Mouse (Mus musculus) forebrain, embryonic 14.5 days (tissue): ENCODE results near the gene Hbb-bh2. TPM values are rescaled to one million over a fixed set of nuclear protein-coding genes. Genes with fewer than 3 reads are reported as not detected.

ENCODE experiments used
- ATAC-seq: fragments of 200-750 bp; cut with Nextera tagmentation; 2 replicates; pipeline ENCODE4 v1.8.0; 2017; ENCODE audit warnings: mild to moderate bottlenecking, moderate library complexity
- DNase-seq: peaks from one replicate; pipeline ENCODE4 v3.0.0-alpha.2; 2015; ENCODE audit warnings: low spot score
- H3K27ac ChIP-seq: fragments of 300-500 bp; sonication (generic); 2 replicates; pipeline ENCODE4 v1.5.1; 2014; ENCODE audit warnings: low read depth, mild to moderate bottlenecking, control low read depth, low read length, moderate library complexity
- H3K27me3 ChIP-seq: fragments of 300-500 bp; sonication (generic); replicated peaks from 2 replicates; pipeline ENCODE4 v1.6.1; 2014; ENCODE audit warnings: low read length, control low read depth, mixed read lengths; ENCODE audit not compliant: control insufficient read depth, insufficient read depth
- H3K36me3 ChIP-seq: fragments of 300-500 bp; sonication (generic); 2 replicates; pipeline ENCODE4 v1.6.1; 2014; ENCODE audit warnings: low read length, control low read depth; ENCODE audit not compliant: control insufficient read depth, insufficient read depth
- H3K4me1 ChIP-seq: fragments of 300-500 bp; sonication (generic); 2 replicates; pipeline ENCODE4 v1.6.1; 2014; ENCODE audit warnings: antibody characterized with exemption, low read length, control low read depth; ENCODE audit not compliant: control insufficient read depth, insufficient read depth
- H3K4me2 ChIP-seq: fragments of 300-500 bp; sonication (generic); 2 replicates; pipeline ENCODE4 v1.6.1; 2014; ENCODE audit warnings: mild to moderate bottlenecking, control low read depth, low read length
- H3K4me3 ChIP-seq: fragments of 300-500 bp; sonication (generic); 2 replicates; pipeline ENCODE4 v1.5.1; 2014; ENCODE audit warnings: low read depth, low read length, control low read depth
- H3K9ac ChIP-seq: fragments of 300-500 bp; sonication (generic); 2 replicates; pipeline ENCODE4 v1.6.1; 2014; ENCODE audit warnings: mild to moderate bottlenecking, low read length, control low read depth, moderate library complexity
- H3K9me3 ChIP-seq: fragments of 300-500 bp; sonication (generic); replicated peaks from 2 replicates; pipeline ENCODE4 v1.6.1; 2016; ENCODE audit warnings: low read length, control low read depth, mixed read lengths; ENCODE audit not compliant: control insufficient read depth
- WGBS: fragments of 180-500 bp; shearing (Covaris S2); extraction: QIAGEN DNeasy Blood & Tissue Kit; methylation state at CpG from one replicate; pipeline ENCODE4 v1.1.7; 2014; 5-methylcytosine and 5-hydroxymethylcytosine counted together
- polyA plus RNA-seq: library from polyadenylated mRNA; unstranded; fragments of >200 nt; fragmentation: Nextera tagmentation; extraction: Ambion mirVana; gene quantifications from 2 replicates; pipeline ENCODE4 v1.2.1, GENCODE M21; 2014

Gene Hbb-bh2
- polyA plus RNA-seq = not detected in 2 replicates

DNA sequence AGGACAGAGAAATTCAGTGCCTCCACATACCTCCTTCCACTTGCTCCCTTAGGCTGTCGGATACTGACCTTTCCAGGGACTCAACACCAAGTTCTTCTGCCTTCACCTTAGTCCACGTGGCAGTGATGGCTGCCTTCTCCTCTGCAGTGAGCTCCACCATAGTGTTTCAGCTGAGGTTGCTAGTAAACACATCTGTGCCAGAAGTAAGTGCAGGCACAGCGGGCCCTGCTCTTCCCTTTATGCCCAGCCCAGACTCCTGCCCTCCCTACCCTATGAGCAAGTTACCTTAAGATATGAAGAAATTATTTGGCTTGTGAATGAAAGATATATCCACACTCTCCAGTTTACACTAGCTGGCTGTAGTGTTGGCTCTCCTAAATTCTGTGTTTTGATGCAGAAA, at the start of gene Hbb-bh2:
Hbb-bh2 (minus strand) TSS at position 253 of the 400 bp plus-strand sequence.
- H3K4me3 ChIP-seq = no peak within 1 kb of the TSS
- no peaks in the 10 kb centered on the region for H3K9me3 ChIP-seq
- no peaks in the 10 kb centered on the region for H3K36me3 ChIP-seq
- H3K27me3 ChIP-seq = no peaks in the 10 kb centered on the region
- no peak within 1 kb of the TSS for H3K9ac ChIP-seq
- no peak for ATAC-seq
- H3K27ac ChIP-seq = no peak within 1 kb of the TSS
- 73% methylated on average over 3 of the region's 3 CpGs for WGBS
- H3K4me1 ChIP-seq = no peaks in the 10 kb centered on the region
- no peak within 1 kb of the TSS for H3K4me2 ChIP-seq
- no peak for DNase-seq

DNA sequence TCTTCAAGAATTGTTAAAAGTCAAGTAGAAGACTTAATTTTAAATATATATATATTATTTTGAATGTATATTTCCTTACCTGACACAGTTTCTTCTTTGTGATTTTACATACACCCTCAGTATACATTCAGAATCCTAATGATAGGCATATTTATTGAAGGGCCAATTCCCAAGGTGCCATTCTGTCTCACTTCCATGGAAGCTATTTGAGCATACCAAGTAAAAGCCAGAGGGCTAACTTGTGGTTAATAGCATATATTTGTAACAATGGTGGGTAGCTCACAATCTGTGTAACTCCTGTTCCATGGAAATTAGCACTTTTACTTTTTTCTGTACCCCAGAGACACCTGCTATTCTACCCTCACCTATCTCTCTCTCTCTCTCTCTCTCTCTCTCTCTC, 45.8 kb upstream of the Hbb-bh2 start, which contains the start of gene Olfr66:
Olfr66 (minus strand) TSS at position 101 of the 400 bp plus-strand sequence.
- no peaks in the 10 kb centered on the region for H3K36me3 ChIP-seq
- no peak within 1 kb of the TSS for H3K4me3 ChIP-seq
- H3K9me3 ChIP-seq = no peaks in the 10 kb centered on the region
- H3K4me1 ChIP-seq = no peaks in the 10 kb centered on the region
- no peak within 1 kb of the TSS for H3K9ac ChIP-seq
- ATAC-seq (no peak), DNase-seq (no peak)
- H3K27ac ChIP-seq = no peak within 1 kb of the TSS
- no peak within 1 kb of the TSS for H3K4me2 ChIP-seq
- no peaks in the 10 kb centered on the region for H3K27me3 ChIP-seq

DNA sequence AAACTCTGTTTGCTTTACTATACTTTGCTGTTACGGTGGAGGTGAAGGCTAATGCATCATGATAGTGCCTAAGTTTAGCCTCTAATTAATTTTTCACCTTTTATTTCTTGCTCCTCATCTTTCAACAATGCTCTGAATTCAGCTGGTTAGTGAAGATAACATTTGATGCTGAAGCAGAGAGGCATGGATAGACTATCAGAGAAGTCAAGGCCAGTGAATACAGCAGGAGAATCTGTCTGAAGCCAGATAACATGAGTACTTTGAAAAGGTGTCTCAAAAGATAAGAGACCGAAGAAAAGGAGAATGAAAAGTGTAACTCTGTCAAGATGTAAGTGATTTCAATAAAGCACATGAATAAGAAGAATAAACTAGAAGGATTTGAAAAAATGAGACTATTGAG, 36.8 kb upstream of the Hbb-bh2 start:
- WGBS = 88% methylated on average over 2 of the region's 2 CpGs
- no peak overlapping the region for H3K4me2 ChIP-seq

DNA sequence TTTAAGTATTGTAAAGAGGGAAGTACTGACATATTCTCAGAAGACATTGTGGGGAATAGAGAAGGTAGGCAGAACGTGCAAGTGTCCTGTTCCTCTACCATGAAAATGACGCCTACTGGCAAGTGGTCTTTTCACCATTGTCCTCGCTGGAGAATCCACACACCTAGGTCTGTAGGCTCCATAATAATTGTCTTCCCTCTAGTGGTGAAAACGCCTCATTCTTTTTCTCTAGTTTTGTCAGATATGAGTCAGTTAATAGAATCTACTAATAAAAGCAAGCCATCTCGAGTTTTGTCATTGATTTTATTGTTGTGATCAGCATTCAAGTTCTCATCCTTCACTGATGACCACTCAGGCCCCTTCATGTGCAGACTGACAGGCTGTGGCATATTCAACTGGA, 34.1 kb upstream of the Hbb-bh2 start:
- Histone ChIP-seq H3K27me3 (no peaks in the 10 kb centered on the region), H3K9ac (no peak overlapping the region), H3K4me2 (no peak overlapping the region), H3K36me3 (no peaks in the 10 kb centered on the region), H3K27ac (no peak overlapping the region), H3K4me1 (no peaks in the 10 kb centered on the region), H3K9me3 (no peaks in the 10 kb centered on the region), H3K4me3 (no peak overlapping the region)
- DNase-seq = peak; percentile 0
- ATAC-seq = no peak
- WGBS = 51% methylated on average over 5 of the region's 5 CpGs

More for the DNA sequence above, 36.8 kb upstream of the Hbb-bh2 start:
- H3K27ac ChIP-seq = no peak overlapping the region
- DNase-seq = no peak
- no peak overlapping the region for H3K9ac ChIP-seq
- H3K27me3 ChIP-seq = no peaks in the 10 kb centered on the region
- H3K9me3 ChIP-seq = no peaks in the 10 kb centered on the region
- H3K4me3 ChIP-seq = no peak overlapping the region
- H3K4me1 ChIP-seq = no peaks in the 10 kb centered on the region
- no peaks in the 10 kb centered on the region for H3K36me3 ChIP-seq
- ATAC-seq = no peak

DNA sequence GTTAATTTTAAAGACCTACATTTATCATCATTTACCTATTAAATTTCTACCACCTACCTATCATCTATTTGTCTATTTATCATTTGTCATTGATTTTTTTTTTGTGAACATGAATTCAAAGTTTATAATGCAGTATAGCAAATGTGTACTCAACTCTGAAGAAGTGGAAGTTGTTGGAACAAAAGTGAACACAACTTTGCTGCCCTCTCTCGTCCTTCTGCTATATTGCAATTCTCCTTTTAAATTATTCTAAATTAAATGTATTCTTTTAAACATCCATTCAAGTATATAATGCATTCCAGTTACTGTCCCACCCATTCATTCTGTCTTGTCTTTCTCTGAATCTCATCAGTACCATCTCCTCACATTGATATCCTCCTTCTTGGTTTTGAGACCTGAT, 32.7 kb upstream of the Hbb-bh2 start:
- H3K4me2 ChIP-seq = no peak overlapping the region
- DNase-seq (peak; percentile 36), ATAC-seq (no peak)
- no peaks in the 10 kb centered on the region for H3K27me3 ChIP-seq
- H3K9me3 ChIP-seq = no peaks in the 10 kb centered on the region
- WGBS = 11% methylated on average over 1 of the region's 1 CpGs
- no peak overlapping the region for H3K4me3 ChIP-seq
- H3K4me1 ChIP-seq = no peaks in the 10 kb centered on the region
- no peak overlapping the region for H3K27ac ChIP-seq
- no peak overlapping the region for H3K9ac ChIP-seq
- H3K36me3 ChIP-seq = no peaks in the 10 kb centered on the region

DNA sequence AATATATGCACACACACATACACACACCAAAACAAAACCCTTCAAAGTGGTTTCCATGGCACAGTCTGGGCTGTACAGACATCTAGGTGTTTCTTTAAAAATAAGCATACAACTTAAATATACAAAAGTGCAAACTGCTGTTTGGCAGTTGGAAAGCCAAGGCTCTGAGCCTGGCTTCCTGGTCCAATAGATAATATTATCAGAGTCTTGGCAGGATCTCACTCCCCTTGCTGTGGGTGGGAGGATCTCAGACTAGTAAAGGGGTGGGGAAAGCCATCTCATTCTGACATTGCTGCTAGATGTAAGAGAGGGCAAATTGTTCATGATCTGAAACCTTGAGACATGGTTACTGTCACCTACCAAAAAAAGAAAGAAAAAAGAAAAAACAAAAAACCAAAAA, 30.3 kb upstream of the Hbb-bh2 start:
- ATAC-seq = no peak
- H3K27me3 ChIP-seq = no peaks in the 10 kb centered on the region
- H3K27ac ChIP-seq = no peak overlapping the region
- H3K9ac ChIP-seq = no peak overlapping the region
- H3K36me3 ChIP-seq = no peaks in the 10 kb centered on the region
- no peak for DNase-seq
- no peaks in the 10 kb centered on the region for H3K4me1 ChIP-seq
- no peak overlapping the region for H3K4me3 ChIP-seq
- no peak overlapping the region for H3K4me2 ChIP-seq
- H3K9me3 ChIP-seq = no peaks in the 10 kb centered on the region

DNA sequence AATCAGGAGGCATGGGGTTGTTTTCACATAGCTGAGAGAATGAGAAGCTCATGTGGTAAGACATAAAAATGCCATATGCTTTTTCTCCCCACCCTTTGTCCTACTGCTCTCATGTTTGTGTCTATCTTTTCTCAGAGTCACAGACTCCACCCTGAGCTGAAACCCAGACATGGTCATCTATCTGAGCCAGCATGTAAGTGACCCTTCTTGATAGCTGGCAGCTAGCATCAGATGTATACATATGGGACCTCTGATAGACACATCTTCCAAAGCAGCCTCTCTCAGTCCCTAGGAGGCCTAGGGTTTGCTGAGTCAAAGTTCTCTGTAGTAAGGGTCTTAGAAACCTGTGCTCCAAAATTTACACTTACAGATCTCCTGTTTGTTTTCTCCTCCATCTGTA, 25.4 kb upstream of the Hbb-bh2 start:
- Histone ChIP-seq H3K4me1 (no peaks in the 10 kb centered on the region), H3K27me3 (no peaks in the 10 kb centered on the region), H3K4me3 (no peak overlapping the region), H3K36me3 (no peaks in the 10 kb centered on the region), H3K4me2 (no peak overlapping the region), H3K9ac (no peak overlapping the region), H3K27ac (no peak overlapping the region), H3K9me3 (no peaks in the 10 kb centered on the region)
- DNase-seq (no peak), ATAC-seq (no peak)

DNA sequence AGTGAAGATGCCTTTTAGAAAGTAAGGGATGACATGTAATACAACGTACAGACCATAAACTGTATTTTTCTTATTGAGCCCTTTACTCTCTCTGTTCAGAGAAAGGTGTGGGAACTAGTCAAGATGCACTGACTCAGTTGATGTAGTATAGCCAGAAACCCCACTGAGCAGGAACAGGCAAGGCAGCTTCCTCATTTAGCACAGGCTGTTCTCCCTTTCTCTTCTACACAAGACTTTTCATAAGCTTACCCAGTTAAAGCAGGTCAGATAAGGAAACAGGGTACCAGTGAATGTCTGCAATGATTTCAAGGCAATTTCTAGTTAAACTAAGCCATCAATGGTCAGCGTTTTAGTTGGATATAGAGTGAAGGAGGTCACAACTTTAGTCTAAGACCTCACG, 21.2 kb upstream of the Hbb-bh2 start:
- ATAC-seq (no peak), DNase-seq (no peak)
- H3K9ac ChIP-seq = no peak overlapping the region
- no peaks in the 10 kb centered on the region for H3K9me3 ChIP-seq
- no peaks in the 10 kb centered on the region for H3K36me3 ChIP-seq
- no peak overlapping the region for H3K4me3 ChIP-seq
- no peaks in the 10 kb centered on the region for H3K4me1 ChIP-seq
- no peak overlapping the region for H3K4me2 ChIP-seq
- 83% methylated on average over 3 of the region's 3 CpGs for WGBS
- H3K27ac ChIP-seq = no peak overlapping the region
- no peaks in the 10 kb centered on the region for H3K27me3 ChIP-seq

DNA sequence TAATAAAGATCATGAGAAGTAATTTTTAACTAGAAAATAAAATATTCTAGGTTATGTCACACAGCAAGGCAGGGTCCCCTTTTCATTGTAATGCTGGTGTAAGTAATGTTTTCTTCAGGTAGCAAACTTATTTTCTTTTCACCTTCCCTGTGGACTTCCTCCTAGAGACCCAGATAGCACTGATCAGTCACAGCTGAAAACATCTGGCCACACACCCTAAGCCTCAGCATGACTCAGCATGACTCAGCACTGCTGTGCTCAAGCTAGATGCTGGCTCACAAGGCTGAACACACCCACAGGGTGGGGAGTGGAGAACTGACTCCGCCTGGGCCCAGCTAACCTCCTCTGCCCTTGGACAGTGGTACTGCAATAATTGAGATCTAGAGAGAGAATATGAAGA, 20.5 kb upstream of the Hbb-bh2 start:
- Histone ChIP-seq H3K9ac (no peak overlapping the region), H3K4me3 (no peak overlapping the region), H3K36me3 (no peaks in the 10 kb centered on the region), H3K4me2 (no peak overlapping the region), H3K9me3 (no peaks in the 10 kb centered on the region), H3K27ac (no peak overlapping the region), H3K27me3 (no peaks in the 10 kb centered on the region), H3K4me1 (no peaks in the 10 kb centered on the region)
- ATAC-seq = no peak
- WGBS = 79% methylated on average over 1 of the region's 1 CpGs
- DNase-seq = peak; percentile 0
